Mouse (Mus musculus) hindbrain, embryonic 10.5 days (tissue): ENCODE results near the gene Flywch1. TPM values are rescaled to one million over a fixed set of nuclear protein-coding genes. Genes with fewer than 3 reads are reported as not detected.

Source experiments
- DNase-seq: peaks from one replicate; pipeline ENCODE4 v3.0.0-alpha.2; 2017; ENCODE audit warnings: low spot score
- H3K27ac ChIP-seq: fragments of 300-500 bp; sonication (generic); 2 replicates; pipeline ENCODE4 v1.5.1; 2016; ENCODE audit warnings: mild to moderate bottlenecking, moderate library complexity
- H3K27me3 ChIP-seq: fragments of 300-500 bp; sonication (generic); 2 replicates; pipeline ENCODE4 v1.6.1; 2016; ENCODE audit warnings: mild to moderate bottlenecking; ENCODE audit not compliant: poor library complexity, insufficient read depth, severe bottlenecking
- H3K36me3 ChIP-seq: fragments of 300-500 bp; sonication (generic); 2 replicates; pipeline ENCODE4 v1.6.1; 2016; ENCODE audit warnings: mild to moderate bottlenecking, moderate library complexity
- H3K4me1 ChIP-seq: fragments of 300-500 bp; sonication (generic); replicated peaks from 2 replicates; pipeline ENCODE4 v1.6.1; 2016; ENCODE audit warnings: mild to moderate bottlenecking
- H3K4me3 ChIP-seq: fragments of 300-500 bp; sonication (generic); 2 replicates; pipeline ENCODE4 v1.5.1; 2016; ENCODE audit warnings: mild to moderate bottlenecking, moderate library complexity
- H3K9me3 ChIP-seq: fragments of 300-500 bp; sonication (generic); 2 replicates; pipeline ENCODE4 v1.6.1; 2016; ENCODE audit warnings: mild to moderate bottlenecking, moderate library complexity
- WGBS: fragments of 180-500 bp; shearing (Covaris S2); methylation state at CpG from one replicate; pipeline ENCODE4 v1.1.7; 2016; 5-methylcytosine and 5-hydroxymethylcytosine counted together
- polyA plus RNA-seq: library from polyadenylated mRNA; unstranded; fragments of >200 nt; fragmentation: Nextera tagmentation; extraction: Ambion mirVana; gene quantifications from 2 replicates; pipeline ENCODE4 v1.2.1, GENCODE M21; 2016

Gene Flywch1
- polyA plus RNA-seq, 1 experiment from 2014 or later = 211 TPM

- Histone ChIP-seq H3K27ac (no peak overlapping the region), H3K36me3 (peaks cover 21% of the 10 kb centered on the region), H3K4me3 (no peak overlapping the region), H3K27me3 (peaks cover 58% of the 10 kb centered on the region), H3K9me3 (0 out of 2 replicates have a peak, but pooled peaks cover 3% of the 10 kb centered on the region), H3K4me1 (peaks cover 31% of the 10 kb centered on the region)
- no peak for DNase-seq
- WGBS = 82% methylated on average over 3 of the region's 3 CpGs
Measured at GRCm38 (mm10) chr17:23747471-23747870, 23.9 kb downstream of the Flywch1 start.

DNA sequence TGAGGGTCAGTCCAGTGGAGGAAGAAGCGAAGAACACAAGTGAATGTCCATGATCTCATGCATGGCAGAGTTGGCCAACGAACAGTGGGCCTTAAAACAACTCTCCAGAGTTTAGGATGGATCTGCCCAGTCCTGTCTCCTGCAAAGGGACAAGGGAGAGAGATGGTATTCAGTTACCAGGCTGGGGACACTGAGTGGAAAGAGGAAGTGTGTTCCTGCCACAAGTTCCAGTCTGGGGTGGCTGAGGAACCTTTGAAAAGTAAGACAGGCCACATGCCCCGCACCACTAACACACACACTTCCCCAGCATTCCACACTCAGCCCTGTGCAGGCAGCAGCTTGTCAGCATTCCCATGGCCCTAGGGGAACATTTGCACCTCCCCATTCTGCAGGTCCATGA is 24.6 kb downstream of the Flywch1 start:
- Histone ChIP-seq H3K27me3 (peaks cover 65% of the 10 kb centered on the region), H3K9me3 (0 out of 2 replicates have a peak, but pooled peaks cover 3% of the 10 kb centered on the region), H3K36me3 (peaks cover 13% of the 10 kb centered on the region), H3K4me3 (no peak overlapping the region), H3K4me1 (peaks cover 37% of the 10 kb centered on the region), H3K27ac (no peak overlapping the region)
- WGBS = 79% methylated on average over 3 of the region's 3 CpGs
- no peak for DNase-seq

DNA sequence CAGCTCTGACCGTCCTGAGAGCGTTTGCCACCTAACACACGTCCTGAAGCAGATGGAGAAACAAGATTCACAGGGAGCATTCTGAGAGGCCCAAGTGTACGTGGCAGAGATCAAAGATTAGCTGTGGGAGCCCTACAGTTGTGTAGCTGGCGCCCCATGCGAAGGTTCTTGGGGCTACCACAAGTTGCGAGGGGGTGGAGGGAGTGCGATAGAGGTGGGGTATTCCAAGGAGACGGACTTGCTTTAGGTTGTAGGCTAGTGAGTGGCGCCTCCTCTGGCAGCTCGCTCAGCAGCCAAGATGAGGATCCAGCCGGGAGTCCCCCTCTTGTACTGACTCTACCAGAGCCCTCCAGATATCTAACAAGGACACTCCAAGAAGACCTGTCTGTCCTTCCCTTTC is 25.1 kb downstream of the Flywch1 start:
- peak; percentile 35 for DNase-seq
- WGBS = 1% methylated on average over 12 of the region's 12 CpGs

GRCm38 (mm10) chr17:23745301-23746251 is 25.8 kb downstream of the Flywch1 start, which contains the start of gene Kremen2:
Gene Kremen2, minus strand, starts transcription at chr17:23745833.
- H3K9me3 ChIP-seq = peaks cover 7% of the 10 kb centered on the region; the same call in 1 of the 2 replicates
- DNase-seq = no peak
- H3K27ac ChIP-seq = peak within 1 kb of the TSS; percentile 50
- H3K27me3 ChIP-seq = peaks cover 77% of the 10 kb centered on the region
- peaks cover 41% of the 10 kb centered on the region for H3K4me1 ChIP-seq
- WGBS = under 1% methylated on average over 45 of the region's 45 CpGs
- peak within 1 kb of the TSS; percentile 51 for H3K4me3 ChIP-seq
- peaks cover 3% of the 10 kb centered on the region; the same call in 1 of the 2 replicates for H3K36me3 ChIP-seq

More for the DNA sequence above, 25.1 kb downstream of the Flywch1 start:
- 0 out of 2 replicates have a peak overlapping the region, but pooled peaks have one; percentile 50 for H3K27ac ChIP-seq
- peak overlapping the region; percentile 51 for H3K4me3 ChIP-seq
- peaks cover 70% of the 10 kb centered on the region for H3K27me3 ChIP-seq
- H3K4me1 ChIP-seq = peaks cover 37% of the 10 kb centered on the region
- H3K36me3 ChIP-seq = peaks cover 9% of the 10 kb centered on the region
- H3K9me3 ChIP-seq = peaks cover 5% of the 10 kb centered on the region; the same call in 1 of the 2 replicates

DNA sequence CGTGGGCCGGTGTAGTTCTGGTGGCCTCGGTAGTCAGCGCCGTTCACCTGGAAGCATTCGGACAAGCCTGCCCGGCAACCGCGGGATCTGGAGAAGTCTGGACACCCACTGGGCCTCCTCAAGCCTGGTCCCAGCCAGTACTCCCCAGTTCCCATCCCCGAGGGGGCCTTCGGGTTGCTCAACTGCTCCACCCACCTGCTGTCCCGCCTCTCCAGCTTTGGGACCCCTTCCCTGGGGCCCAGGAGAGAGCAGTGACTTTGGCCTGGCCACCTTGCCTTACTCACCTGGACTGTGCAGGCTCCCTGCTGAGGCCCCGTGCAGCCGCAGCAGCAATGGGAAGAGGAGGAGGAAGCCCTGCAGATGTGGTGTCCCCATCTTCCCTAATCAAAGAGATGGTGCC is 26.8 kb downstream of the Flywch1 start:
- peaks cover 50% of the 10 kb centered on the region for H3K4me1 ChIP-seq
- DNase-seq = no peak
- WGBS = 2% methylated on average over 14 of the region's 14 CpGs
- H3K4me3 ChIP-seq = peak overlapping the region; percentile 51
- H3K9me3 ChIP-seq = peaks cover 7% of the 10 kb centered on the region; the same call in 1 of the 2 replicates
- H3K27me3 ChIP-seq = peaks cover 83% of the 10 kb centered on the region
- no peaks in the 10 kb centered on the region for H3K36me3 ChIP-seq
- no peak overlapping the region for H3K27ac ChIP-seq

GRCm38 (mm10) chr17:23744076-23744475 is 27.3 kb downstream of the Flywch1 start:
- 0 out of 2 replicates have a peak overlapping the region, but pooled peaks have one; percentile 51 for H3K4me3 ChIP-seq
- H3K36me3 ChIP-seq = no peaks in the 10 kb centered on the region
- 22% methylated on average over 8 of the region's 8 CpGs for WGBS
- peaks cover 55% of the 10 kb centered on the region for H3K4me1 ChIP-seq
- peaks cover 7% of the 10 kb centered on the region; the same call in 1 of the 2 replicates for H3K9me3 ChIP-seq
- DNase-seq = no peak
- H3K27me3 ChIP-seq = peaks cover 89% of the 10 kb centered on the region
- no peak overlapping the region for H3K27ac ChIP-seq

DNA sequence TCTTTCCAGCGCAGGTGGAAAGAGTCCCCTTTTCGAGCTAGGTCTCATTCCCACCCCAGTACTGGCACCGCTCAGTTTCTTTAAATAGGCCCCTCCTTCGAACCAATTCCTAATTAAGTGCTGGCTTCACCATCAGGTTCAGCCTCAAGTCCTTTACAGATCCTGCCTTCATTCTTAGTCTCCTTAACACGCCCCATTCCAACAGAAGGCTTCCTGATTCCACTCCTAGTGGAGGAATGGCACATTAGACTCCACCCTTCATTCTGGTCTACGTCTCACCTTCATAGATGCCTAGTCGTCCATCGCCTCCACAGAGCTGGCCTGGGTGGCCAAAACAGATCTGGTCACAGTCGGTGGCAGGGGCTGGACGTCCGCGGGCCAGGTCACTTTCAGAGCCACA is 28.5 kb downstream of the Flywch1 start:
- no peaks in the 10 kb centered on the region for H3K36me3 ChIP-seq
- no peak overlapping the region for H3K4me3 ChIP-seq
- no peak for DNase-seq
- H3K27me3 ChIP-seq = peaks cover 96% of the 10 kb centered on the region
- WGBS = 60% methylated on average over 12 of the region's 12 CpGs
- no peak overlapping the region for H3K27ac ChIP-seq
- H3K4me1 ChIP-seq = peaks cover 65% of the 10 kb centered on the region
- peaks cover 7% of the 10 kb centered on the region; the same call in 1 of the 2 replicates for H3K9me3 ChIP-seq

DNA sequence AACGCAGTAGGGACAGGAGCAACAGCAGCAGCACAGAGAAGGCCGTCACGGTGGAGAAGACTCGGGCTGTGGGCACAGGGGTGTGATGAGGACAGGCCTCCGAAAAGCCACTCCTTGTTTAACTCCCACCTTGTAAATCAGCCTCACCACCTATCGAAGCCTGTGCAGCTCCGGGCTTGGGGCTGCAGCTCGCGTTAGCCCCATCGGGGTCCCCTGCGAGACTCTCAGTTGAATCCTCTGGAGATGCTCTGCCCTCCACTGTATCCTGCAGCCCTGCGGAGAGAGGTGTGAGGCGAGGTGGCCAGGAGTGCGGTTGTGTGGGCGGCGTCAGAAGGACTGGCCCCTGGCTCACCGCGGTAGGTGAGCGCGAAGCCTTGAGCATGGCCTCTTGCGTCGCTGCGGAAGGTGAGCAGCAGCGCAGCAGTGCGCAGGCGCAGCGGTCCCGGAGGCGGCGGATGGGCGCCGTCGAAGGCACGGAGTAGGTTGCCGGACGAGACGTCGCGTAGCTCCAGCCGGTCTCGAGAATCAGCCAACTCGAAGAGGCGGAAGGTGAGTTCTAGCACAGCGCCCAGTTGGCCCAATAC is 29.1 kb downstream of the Flywch1 start:
- Histone ChIP-seq H3K4me1 (peaks cover 69% of the 10 kb centered on the region), H3K27ac (no peak overlapping the region)
- WGBS = 9% methylated on average over 44 of the region's 44 CpGs

GRCm38 (mm10) chr17:23741359-23742209 is 29.8 kb downstream of the Flywch1 start:
- WGBS = 45% methylated on average over 38 of the region's 38 CpGs
- Histone ChIP-seq H3K27me3 (peaks cover 95% of the 10 kb centered on the region), H3K4me1 (peaks cover 69% of the 10 kb centered on the region), H3K27ac (no peak overlapping the region), H3K4me3 (peak overlapping the region; percentile 16), H3K36me3 (peaks cover 12% of the 10 kb centered on the region), H3K9me3 (peaks cover 7% of the 10 kb centered on the region; the same call in 1 of the 2 replicates)
- DNase-seq = no peak

More for the DNA sequence above, 29.1 kb downstream of the Flywch1 start:
- peak; percentile 32 for DNase-seq
- H3K27me3 ChIP-seq = peaks cover 96% of the 10 kb centered on the region
- H3K9me3 ChIP-seq = peaks cover 7% of the 10 kb centered on the region; the same call in 1 of the 2 replicates
- H3K36me3 ChIP-seq = peaks cover 5% of the 10 kb centered on the region
- peak overlapping the region; percentile 16 for H3K4me3 ChIP-seq

- H3K27ac ChIP-seq = peak within 1 kb of the TSS; percentile 88
- H3K36me3 ChIP-seq = peaks cover 22% of the 10 kb centered on the region
- 9% methylated on average over 13 of the region's 13 CpGs for WGBS
- DNase-seq = no peak
- H3K4me3 ChIP-seq = peak within 1 kb of the TSS; percentile 64
- H3K9me3 ChIP-seq = peaks cover 4% of the 10 kb centered on the region; the same call in 1 of the 2 replicates
- H3K27me3 ChIP-seq = peaks cover 85% of the 10 kb centered on the region
- H3K4me1 ChIP-seq = peaks cover 60% of the 10 kb centered on the region
Measured at GRCm38 (mm10) chr17:23740598-23741021, 30.8 kb downstream of the Flywch1 start, which contains the start of gene Paqr4. Gene Paqr4, minus strand, starts transcription at chr17:23740867.

GRCm38 (mm10) chr17:23740136-23740584 is 31.2 kb downstream of the Flywch1 start:
- H3K9me3 ChIP-seq = peaks cover 4% of the 10 kb centered on the region; the same call in 1 of the 2 replicates
- DNase-seq = peak; percentile 90
- WGBS = under 1% methylated on average over 46 of the region's 46 CpGs
- H3K27me3 ChIP-seq = peaks cover 81% of the 10 kb centered on the region
- peak overlapping the region; percentile 64 for H3K4me3 ChIP-seq
- H3K36me3 ChIP-seq = peaks cover 27% of the 10 kb centered on the region
- H3K27ac ChIP-seq = peak overlapping the region; percentile 88
- H3K4me1 ChIP-seq = peaks cover 56% of the 10 kb centered on the region
